16 mouse cellular contexts compared by ENCODE assay signal in the genomic region with DNA sequence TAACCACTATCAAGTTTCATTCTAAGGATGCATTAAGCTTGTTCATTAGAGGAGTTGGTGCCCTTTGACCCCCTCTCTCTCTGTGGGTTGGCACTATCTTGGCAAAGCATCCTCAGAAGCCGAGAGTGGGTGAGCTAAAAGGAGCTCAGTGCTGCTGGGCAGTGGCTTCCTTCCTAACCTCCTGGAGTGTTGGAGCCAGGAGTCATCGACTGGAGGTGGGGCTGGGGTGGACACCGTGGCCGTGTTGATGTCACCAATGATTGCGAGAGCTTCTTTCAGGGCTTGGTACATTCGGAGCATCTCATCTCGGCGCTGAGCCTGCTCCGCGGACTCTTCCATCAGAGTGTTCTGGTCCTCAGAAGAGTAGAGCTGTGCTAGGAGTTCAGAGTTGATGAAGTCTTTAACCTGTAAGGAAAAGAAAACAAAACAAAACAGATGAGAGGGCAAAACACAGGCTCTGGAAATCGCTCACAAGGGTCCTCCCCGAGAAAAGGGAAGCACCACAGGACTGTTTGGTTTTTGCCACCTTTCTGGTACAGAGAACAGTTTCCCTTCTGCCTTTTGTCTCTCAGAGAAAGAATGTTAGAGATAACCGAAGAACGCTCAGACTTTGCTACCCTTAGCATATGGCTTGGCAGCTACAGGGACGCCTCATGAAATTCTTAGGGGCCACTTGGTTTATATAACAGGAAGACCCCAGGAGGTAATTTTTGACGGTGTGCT. TPM values are rescaled to one million over a fixed set of nuclear protein-coding genes. Genes with fewer than 3 reads are reported as not detected.
A peak's percentile ranks its signal among the peaks of the same experiment; 100 is the strongest.
DNase-seq lines count a peak whose midpoint lies in the region; ATAC-seq lines count a peak whose summit lies in the region.
"Had no signal": no experiment of that assay in that cellular context is flagged by ENCODE, and none has a peak within 500 bp of the region (broad histone marks: within the 10 kb centered on the region; RNA-seq: fewer than 3 reads in every experiment).

No protein-coding gene starts in this region.

- peak overlapping the region; percentile 50 for H3K27ac ChIP-seq in heart, embryonic 13.5 days (replicated peaks)
- H3K27ac ChIP-seq in midbrain, embryonic 10.5 days (replicated peaks): 0 out of 2 replicates have a peak overlapping the region, but pooled peaks have one; percentile 33
- no peak overlapping the region for H3K27ac ChIP-seq in midbrain, embryonic 15.5 days
- H3K27ac ChIP-seq in limb, embryonic 10.5 days: peak overlapping the region; percentile 84
- H3K27ac ChIP-seq: liver, embryonic 14.5 days had no signal

- H3K4me2 ChIP-seq in heart, embryonic 13.5 days: peak overlapping the region; percentile 42
- no peak overlapping the region for H3K4me2 ChIP-seq in midbrain, embryonic 15.5 days
- H3K4me2 ChIP-seq: hindbrain, embryonic 12.5 days had no signal

- no peak overlapping the region for H3K9ac ChIP-seq in heart, embryonic 13.5 days
- H3K9ac ChIP-seq in midbrain, embryonic 15.5 days: no peak overlapping the region
- H3K9ac ChIP-seq: hindbrain, embryonic 12.5 days; liver, embryonic 14.5 days had no signal

- no peak for ATAC-seq in heart, embryonic 13.5 days (ENCODE audit: extremely low read depth, insufficient number of reproducible peaks, low FRiP score, low TSS enrichment)
- ATAC-seq in midbrain, embryonic 15.5 days (replicated peaks): no peak
- ATAC-seq: inflammation-experienced regulatory T-cells, adult 6 months; lung, postnatal 0 days had no signal

- DNase-seq in heart, adult 9 months (ENCODE audit: low spot score in 2 of 2): no peak
- DNase-seq in midbrain, embryonic 10.5 days (ENCODE audit: low spot score): no peak
- DNase-seq in limb, embryonic 10.5 days (ENCODE audit: low spot score): peak; percentile 25
- DNase-seq in B cell, adult 2 months: no peak
- no peak for DNase-seq in adrenal gland, adult (ENCODE audit: inconsistent age in 2 of 2, low spot score in 1 of 2)
- DNase-seq: cerebellum, adult 9-10 months; kidney, adult 9 months; layer of hippocampus, postnatal 36 days had no signal

- WGBS in heart, embryonic 13.5 days: 30% methylated on average over 16 of the region's 16 CpGs
- 82% methylated on average over 16 of the region's 16 CpGs for WGBS in midbrain, embryonic 10.5 days
- WGBS in midbrain, embryonic 15.5 days: 80% methylated on average over 16 of the region's 16 CpGs
- 85% methylated on average over 16 of the region's 16 CpGs for WGBS in limb, embryonic 10.5 days

- H3K36me3 ChIP-seq in heart, embryonic 13.5 days: no peaks in the 10 kb centered on the region
- H3K36me3 ChIP-seq in midbrain, embryonic 10.5 days: no peaks in the 10 kb centered on the region
- peaks cover 3% of the 10 kb centered on the region for H3K36me3 ChIP-seq in midbrain, embryonic 15.5 days (replicated peaks)
- H3K36me3 ChIP-seq in limb, embryonic 10.5 days: 0 out of 2 replicates have a peak, but pooled peaks cover 7% of the 10 kb centered on the region

- H3K4me3 ChIP-seq in heart, embryonic 13.5 days: no peak overlapping the region
- H3K4me3 ChIP-seq in midbrain, embryonic 10.5 days: no peak overlapping the region
- no peak overlapping the region for H3K4me3 ChIP-seq in midbrain, embryonic 15.5 days
- no peak overlapping the region for H3K4me3 ChIP-seq in limb, embryonic 10.5 days
- H3K4me3 ChIP-seq: hindbrain, embryonic 12.5 days; megakaryocyte, embryonic 14.5 days had no signal

- H3K27me3 ChIP-seq in heart, embryonic 13.5 days (replicated peaks): no peaks in the 10 kb centered on the region
- H3K27me3 ChIP-seq in midbrain, embryonic 10.5 days (ENCODE audit: low read depth, poor library complexity, severe bottlenecking): no peaks in the 10 kb centered on the region
- H3K27me3 ChIP-seq in midbrain, embryonic 15.5 days (replicated peaks): no peaks in the 10 kb centered on the region
- no peaks in the 10 kb centered on the region for H3K27me3 ChIP-seq in limb, embryonic 10.5 days (ENCODE audit: low read depth, poor library complexity, severe bottlenecking)
- H3K27me3 ChIP-seq: hindbrain, embryonic 12.5 days had no signal

- peaks cover 67% of the 10 kb centered on the region for H3K4me1 ChIP-seq in heart, embryonic 13.5 days
- peaks cover 16% of the 10 kb centered on the region for H3K4me1 ChIP-seq in midbrain, embryonic 10.5 days
- peaks cover 7% of the 10 kb centered on the region; the same call in 1 of the 2 replicates for H3K4me1 ChIP-seq in midbrain, embryonic 15.5 days
- H3K4me1 ChIP-seq in limb, embryonic 10.5 days: peaks cover 86% of the 10 kb centered on the region

- H3K9me3 ChIP-seq in heart, embryonic 13.5 days: no peaks in the 10 kb centered on the region
- H3K9me3 ChIP-seq in midbrain, embryonic 10.5 days (replicated peaks): no peaks in the 10 kb centered on the region
- H3K9me3 ChIP-seq in midbrain, embryonic 15.5 days: no peaks in the 10 kb centered on the region
- no peaks in the 10 kb centered on the region for H3K9me3 ChIP-seq in limb, embryonic 10.5 days (replicated peaks)
- H3K9me3 ChIP-seq: hindbrain, embryonic 12.5 days; megakaryocyte, embryonic 14.5 days had no signal

RNA-seq across cellular contexts. Expression of gene 4930558K02Rik, which starts 32.2 kb away (rescaled TPM):
- polyA plus RNA-seq in heart, embryonic 13.5 days (2015; fragmentation: Nextera tagmentation; extraction: Ambion mirVana): not detected in 2 replicates
- 0.14 TPM in 1 of 2 replicates, not detected in the other for polyA plus RNA-seq in midbrain, embryonic 10.5 days (2016; fragmentation: Nextera tagmentation; extraction: Ambion mirVana)
- 0.22 TPM in 1 of 2 replicates, not detected in the other for polyA plus RNA-seq in midbrain, embryonic 15.5 days (2015; fragmentation: Nextera tagmentation; extraction: Ambion mirVana)
- not detected in 2 replicates for polyA plus RNA-seq in limb, embryonic 10.5 days (2016; fragmentation: Nextera tagmentation; extraction: Ambion mirVana)
- polyA plus RNA-seq: hindbrain, embryonic 12.5 days; inflammation-experienced regulatory T-cells, adult 6 months; liver, embryonic 14.5 days; lung, postnatal 0 days; neural tube, embryonic 11.5 days had no signal

RNA-seq across cellular contexts. Expression of gene Pigc, which starts 42.7 kb away (rescaled TPM):
- polyA plus RNA-seq in heart, embryonic 13.5 days (2015; fragmentation: Nextera tagmentation; extraction: Ambion mirVana): 24.0 and 25.0 TPM in 2 replicates
- polyA plus RNA-seq in midbrain, embryonic 10.5 days (2016; fragmentation: Nextera tagmentation; extraction: Ambion mirVana): 24.2 and 29.5 TPM in 2 replicates
- polyA plus RNA-seq in midbrain, embryonic 15.5 days (2015; fragmentation: Nextera tagmentation; extraction: Ambion mirVana): 35.1 and 38.2 TPM in 2 replicates
- polyA plus RNA-seq in limb, embryonic 10.5 days (2016; fragmentation: Nextera tagmentation; extraction: Ambion mirVana): 31.4 and 39.9 TPM in 2 replicates
